Mouse (Mus musculus) lung, postnatal 0 days (tissue): Measurements from ENCODE around the gene Med13l.

Experiments used
- CTCF ChIP-seq: IDR thresholded peaks from 2 replicates; pipeline ENCODE4 v1.5.1; 2016; ENCODE audit warnings: antibody characterized with exemption, mild to moderate bottlenecking
- EP300 ChIP-seq: IDR thresholded peaks from 2 replicates; pipeline ENCODE4 v1.6.1; 2016; ENCODE audit warnings: antibody characterized with exemption, mild to moderate bottlenecking, control low read depth

DNA sequence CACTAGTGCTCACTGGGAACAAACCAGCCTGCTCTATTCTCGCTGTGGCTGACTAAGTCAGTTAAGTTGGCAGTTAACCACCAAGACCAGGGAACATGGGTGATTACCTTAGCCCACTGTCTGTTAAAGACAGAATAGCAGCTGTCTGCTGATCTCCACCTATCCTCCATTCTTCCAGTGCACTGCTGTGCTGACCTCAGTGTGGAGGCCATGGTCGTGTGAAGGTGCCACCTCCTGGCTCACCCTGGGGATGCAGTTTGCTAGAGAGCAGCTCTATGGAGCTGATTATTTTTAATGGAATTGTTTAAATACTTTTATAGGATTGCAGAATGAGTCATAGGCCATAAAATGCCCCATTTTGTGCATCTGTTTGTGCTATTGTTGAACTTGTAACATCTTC lies 195.6 kb downstream of the Med13l start:
- TF ChIP-seq CTCF (peak; percentile 44; the same call in 1 of the 2 replicates), EP300 (no peak)
